Mouse (Mus musculus) retina, postnatal 1 day (tissue): ENCODE results near the gene 4930519G04Rik.
"Not testable (repeated sequence)": the region's sequence is repeated elsewhere in the genome, so short reads cannot be mapped to it uniquely, and the experiment has no call there.

Source experiments
- DNase-seq: peaks from one replicate; pipeline ENCODE4 v3.0.0-alpha.2; 2012

Gene 4930519G04Rik

DNA sequence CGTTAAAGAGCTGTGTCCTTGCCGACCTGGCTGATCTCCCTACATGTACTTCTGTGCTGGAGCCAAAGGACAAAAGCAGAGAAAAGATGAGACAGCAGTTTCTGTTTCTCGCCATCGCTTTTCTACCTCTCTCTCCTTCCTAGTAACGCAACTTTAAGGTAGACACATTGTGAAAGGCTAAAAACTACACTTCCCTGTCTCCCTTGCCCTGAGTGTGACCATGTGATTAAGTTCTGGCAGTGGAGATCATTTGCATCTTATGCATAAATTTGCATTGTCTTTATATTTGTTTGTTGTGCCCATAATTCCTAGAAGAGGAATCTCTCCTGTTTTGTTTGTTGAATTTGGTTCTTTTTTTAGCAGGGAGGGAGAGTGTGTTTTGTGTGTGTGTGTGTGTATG, 62.4 kb downstream of the 4930519G04Rik start:
- DNase-seq = no peak

DNA sequence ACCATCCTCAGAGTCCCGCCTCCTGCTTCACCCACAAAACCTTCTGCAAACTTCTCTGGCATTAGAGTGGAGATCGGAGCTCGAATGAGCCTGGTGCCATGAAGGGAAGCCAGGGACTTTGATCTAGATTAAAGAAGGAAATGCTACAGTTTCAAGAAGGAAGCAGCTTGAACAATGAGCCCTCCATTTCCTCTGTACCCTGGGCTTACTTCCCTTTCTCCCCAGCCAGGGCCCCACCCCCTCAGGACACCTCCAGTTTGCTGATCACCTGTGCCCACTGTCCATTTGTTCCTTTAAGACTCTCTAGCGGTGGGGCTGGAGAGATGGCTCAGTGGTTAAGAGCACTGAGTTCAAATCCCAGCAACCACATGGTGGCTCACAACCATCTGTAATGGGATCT, 63.3 kb downstream of the 4930519G04Rik start:
- DNase-seq = no peak

DNA sequence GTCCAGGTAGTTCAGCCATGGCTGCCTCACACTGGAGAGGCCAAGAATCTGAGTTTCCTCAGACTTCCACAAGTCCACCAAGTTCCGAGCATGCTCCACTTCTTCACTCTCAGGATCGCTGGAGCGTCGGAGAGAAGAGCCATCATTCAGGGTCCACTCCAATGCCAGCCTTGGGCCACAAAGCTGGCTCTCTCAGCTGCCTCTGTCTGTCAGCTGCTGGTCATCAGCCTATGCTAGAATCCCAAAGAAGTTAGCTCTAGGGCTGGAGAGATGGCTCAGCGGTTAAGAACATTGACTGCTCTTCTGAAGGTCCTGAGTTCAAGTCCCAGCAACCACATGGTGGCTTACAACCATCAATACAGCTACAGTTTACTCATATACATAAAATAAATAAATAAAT, 63.9 kb downstream of the 4930519G04Rik start:
- DNase-seq = not testable (repeated sequence)

DNA sequence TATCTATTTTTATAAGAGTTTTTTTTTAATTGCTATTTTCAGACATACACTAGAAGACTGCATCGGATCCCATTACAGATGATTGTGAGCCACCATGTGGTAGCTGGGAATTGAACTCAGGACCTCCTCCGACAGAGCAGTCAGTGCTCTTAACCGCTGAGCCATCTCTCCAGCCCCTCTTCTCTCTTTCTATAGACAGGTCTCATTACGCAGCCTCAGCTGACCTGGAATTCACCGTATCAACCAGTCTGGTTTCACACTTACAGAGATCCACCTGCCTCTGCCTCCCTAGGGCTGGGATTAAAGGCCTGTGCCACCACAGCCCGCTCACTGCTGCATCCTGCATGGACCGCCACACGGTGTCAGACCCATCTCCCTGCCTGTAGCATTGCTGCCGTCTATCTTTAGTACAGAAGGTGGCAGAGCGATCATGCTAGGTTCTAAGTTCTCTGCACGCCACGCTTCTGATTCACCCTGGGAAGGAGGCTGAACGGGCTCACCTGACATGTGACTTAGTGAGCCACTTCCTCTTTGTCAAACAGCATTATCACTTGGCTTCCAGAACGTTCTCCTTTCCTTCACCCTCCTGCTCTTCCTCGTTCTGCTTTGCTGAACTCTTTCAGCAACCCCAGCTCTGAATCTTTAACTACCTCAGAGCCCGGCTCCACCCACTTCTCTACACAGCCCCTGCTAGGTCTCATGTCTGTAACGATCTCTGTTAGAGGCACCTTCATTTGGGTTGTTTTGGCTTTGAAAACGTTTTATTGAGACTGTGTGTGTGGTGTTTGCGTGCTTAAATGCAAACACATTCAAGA, 68.3 kb downstream of the 4930519G04Rik start:
- no peak for DNase-seq

DNA sequence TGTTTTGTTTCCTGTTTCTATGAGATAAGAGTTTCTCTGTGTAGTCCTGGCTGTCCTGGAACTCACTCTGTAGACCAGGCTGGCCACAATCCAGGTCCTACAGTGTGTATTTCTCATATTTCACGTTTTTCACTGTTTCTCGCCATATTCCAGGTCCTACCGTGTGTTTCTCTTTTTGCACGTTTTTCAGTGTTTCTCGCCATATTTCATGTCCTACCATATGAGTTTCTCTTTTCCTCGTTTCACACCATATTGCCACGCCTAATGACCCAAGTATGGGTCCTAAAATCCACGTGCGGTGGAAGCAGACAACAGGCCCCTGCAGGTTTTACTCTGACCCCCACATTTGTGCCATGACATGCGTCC, 68.9 kb downstream of the 4930519G04Rik start:
- no peak for DNase-seq

DNA sequence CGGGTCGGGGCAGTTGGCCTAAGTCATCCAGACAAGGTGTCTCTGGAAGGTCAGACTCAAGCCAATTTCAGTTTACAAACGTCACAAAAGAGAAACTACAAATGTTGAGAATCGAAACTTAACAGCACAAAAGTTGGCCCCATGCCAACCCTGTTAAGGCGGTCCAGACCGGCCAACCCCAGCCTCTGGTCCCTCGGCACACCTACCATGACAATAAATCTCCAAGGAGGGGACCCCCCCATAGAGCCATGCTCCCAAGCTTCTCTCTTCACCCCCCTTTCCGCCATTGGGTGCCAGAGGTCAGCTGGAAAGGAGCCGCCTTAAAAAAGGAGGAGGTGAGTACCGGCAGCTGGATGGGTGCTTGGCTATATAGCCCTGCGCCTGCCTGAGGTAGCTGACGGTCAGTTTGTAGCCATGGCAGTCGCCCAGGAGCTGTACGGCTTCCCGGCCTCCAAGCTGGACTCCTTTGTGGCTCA, 69.6 kb downstream of the 4930519G04Rik start, which contains the start of gene Oasl1:
Oasl1 (plus strand) TSS at position 243 of the 476 bp plus-strand sequence.
- DNase-seq = peak; percentile 44

DNA sequence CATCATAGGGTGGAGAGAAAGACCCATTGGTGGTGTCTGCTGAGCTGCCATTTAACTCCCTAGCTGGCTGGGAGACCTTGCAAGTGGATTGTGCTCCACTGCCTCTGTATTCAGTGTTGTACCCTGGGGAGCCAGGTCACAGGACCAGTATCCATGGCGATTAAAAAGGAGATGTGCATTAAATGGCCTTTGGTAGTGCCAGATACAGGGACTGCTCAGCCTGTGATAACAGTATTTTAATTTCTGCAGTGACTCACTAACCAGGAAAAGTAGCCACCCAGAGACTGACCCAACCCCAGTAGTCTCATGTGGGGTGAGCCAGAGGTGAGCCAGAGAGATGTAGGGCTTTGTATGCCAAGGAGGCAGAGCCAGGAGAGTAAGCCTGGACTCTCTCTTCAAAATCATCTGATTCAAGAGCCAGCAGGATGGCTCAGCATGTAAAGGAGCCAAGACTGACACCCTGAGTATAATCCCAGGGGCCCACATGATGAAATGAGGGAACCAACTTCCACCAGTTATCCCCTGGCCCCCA, 72.8 kb downstream of the 4930519G04Rik start:
- no peak for DNase-seq

DNA sequence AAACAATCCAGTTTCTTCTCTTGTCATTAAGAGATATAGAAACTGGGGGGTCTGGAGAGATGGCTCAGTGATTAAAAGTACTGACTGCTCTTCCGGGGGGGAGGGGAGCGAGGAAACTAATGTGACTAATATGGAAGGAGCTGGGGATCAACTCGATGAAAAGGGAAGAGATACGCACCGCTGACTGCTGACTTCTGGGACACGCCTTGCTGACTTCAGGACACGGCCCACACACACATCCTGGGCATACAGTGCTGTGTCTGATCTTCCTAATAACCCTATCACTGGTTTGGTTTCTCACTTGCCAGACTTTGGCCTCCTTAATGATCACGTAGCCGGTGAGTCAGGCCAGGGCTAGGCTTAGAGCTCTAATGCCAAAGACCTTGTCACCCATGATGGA, 73.3 kb downstream of the 4930519G04Rik start:
- DNase-seq = no peak

DNA sequence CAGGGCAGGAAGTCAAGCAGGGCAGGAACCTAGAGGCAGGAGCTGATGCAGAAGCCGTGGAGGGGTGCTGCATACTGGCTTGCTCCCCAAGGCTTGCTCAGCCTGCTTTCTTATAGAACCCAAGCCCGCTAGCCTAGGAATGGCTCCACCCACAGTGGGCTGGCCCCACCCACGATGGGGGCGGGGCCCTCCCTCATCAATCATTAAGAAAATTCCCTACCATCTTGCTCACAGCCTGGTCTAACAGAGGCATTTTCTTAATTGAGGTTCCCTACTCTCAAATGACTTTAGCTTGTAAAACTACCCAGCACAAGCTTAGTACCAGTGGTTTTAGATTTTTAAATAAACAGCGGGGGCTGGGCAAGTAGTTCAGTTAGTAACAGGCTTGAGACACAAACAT, 78.2 kb downstream of the 4930519G04Rik start:
- DNase-seq = no peak

DNA sequence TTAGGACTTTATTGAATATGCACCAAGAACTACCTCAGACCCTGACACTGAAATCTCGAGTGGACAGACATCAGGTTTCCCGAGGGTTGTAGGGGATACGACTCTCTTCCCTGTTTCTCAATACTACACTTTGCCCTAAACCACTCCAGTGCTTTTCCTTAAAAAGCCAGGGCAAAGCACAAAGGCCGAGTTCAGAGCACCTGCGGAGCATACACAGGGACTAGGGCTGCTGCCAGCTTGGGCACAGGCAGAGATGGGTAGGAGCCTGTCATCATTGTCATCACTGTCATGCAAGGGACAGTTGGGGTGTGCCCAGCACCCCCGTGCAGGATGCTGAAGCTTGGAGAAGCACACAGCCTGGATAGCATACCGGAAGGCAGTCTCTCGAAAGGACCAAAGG, 79.7 kb downstream of the 4930519G04Rik start:
- no peak for DNase-seq
